Mouse (Mus musculus) limb, embryonic 11.5 days (tissue): ENCODE measurements at regions not wholly inside any gene's neighbourhood (a gene's known extent, or its start where the extent isn't known, plus 50 kb on each side); places are given as distances from the start of the nearest gene placed in this dataset.

ENCODE experiments used
- ATAC-seq: fragments of 200-750 bp; cut with Nextera tagmentation; 2 replicates; pipeline ENCODE4 v1.8.0; 2017; ENCODE audit warnings: low read depth; ENCODE audit not compliant: insufficient number of reproducible peaks, low FRiP score, low TSS enrichment
- DNase-seq: peaks from one replicate; pipeline ENCODE4 v3.0.0-alpha.2; 2015; ENCODE audit warnings: low spot score
- H3K27ac ChIP-seq: fragments of 300-500 bp; sonication (generic); replicated peaks from 2 replicates; pipeline ENCODE4 v1.5.1; 2014; ENCODE audit warnings: low read depth, mild to moderate bottlenecking, low read length
- H3K27me3 ChIP-seq: fragments of 300-500 bp; sonication (generic); 2 replicates; pipeline ENCODE4 v1.6.1; 2014; ENCODE audit warnings: mild to moderate bottlenecking, low read length, mixed read lengths; ENCODE audit not compliant: control insufficient read depth, insufficient read depth
- H3K36me3 ChIP-seq: fragments of 300-500 bp; sonication (generic); 2 replicates; pipeline ENCODE4 v1.6.1; 2014; ENCODE audit warnings: mild to moderate bottlenecking, low read length, moderate library complexity, mixed read lengths; ENCODE audit not compliant: control insufficient read depth, insufficient read depth
- H3K4me1 ChIP-seq: fragments of 300-500 bp; sonication (generic); 2 replicates; pipeline ENCODE4 v1.6.1; 2014; ENCODE audit warnings: low read length, mixed read lengths; ENCODE audit not compliant: control insufficient read depth, insufficient read depth
- H3K4me2 ChIP-seq: fragments of 300-500 bp; sonication (generic); 2 replicates; pipeline ENCODE4 v1.6.1; 2014; ENCODE audit warnings: low read depth, mild to moderate bottlenecking, moderate library complexity; ENCODE audit not compliant: severe bottlenecking
- H3K4me3 ChIP-seq: fragments of 300-500 bp; sonication (generic); 2 replicates; pipeline ENCODE4 v1.5.1; 2014; ENCODE audit warnings: low read depth, low read length
- H3K9ac ChIP-seq: fragments of 300-500 bp; sonication (generic); 2 replicates; pipeline ENCODE4 v1.6.1; 2014; ENCODE audit warnings: mild to moderate bottlenecking, low read length
- H3K9me3 ChIP-seq: fragments of 300-500 bp; sonication (generic); 2 replicates; pipeline ENCODE4 v1.6.1; 2016; ENCODE audit warnings: low read length; ENCODE audit not compliant: control insufficient read depth
- WGBS: fragments of 180-500 bp; shearing (Covaris S2); extraction: QIAGEN DNeasy Blood & Tissue Kit; methylation state at CpG from one replicate; pipeline ENCODE4 v1.1.7; 2014; 5-methylcytosine and 5-hydroxymethylcytosine counted together

DNA sequence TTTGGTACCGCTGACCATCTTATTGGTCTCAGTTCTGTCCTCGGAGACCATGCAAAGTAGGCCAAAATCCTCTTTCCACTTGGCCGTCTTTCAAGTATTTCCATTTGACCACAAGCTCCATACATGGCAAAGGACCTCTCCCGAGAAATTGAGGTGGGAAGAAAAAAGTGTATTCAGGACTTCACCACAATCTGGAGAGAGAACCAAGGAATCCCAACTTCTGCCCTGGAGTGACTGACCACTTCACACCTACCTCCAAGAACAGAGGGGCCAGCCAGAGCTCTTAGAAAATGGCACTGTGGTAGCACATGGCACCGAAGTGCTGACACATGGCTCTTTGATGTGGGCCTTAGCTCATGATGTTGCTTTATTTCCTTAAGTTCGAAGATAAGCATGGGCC is 105.9 kb upstream of the Bcl6 start:
- no peak overlapping the region for H3K27ac ChIP-seq
- no peak overlapping the region for H3K4me3 ChIP-seq
- H3K27me3 ChIP-seq = no peaks in the 10 kb centered on the region
- no peak for ATAC-seq
- no peaks in the 10 kb centered on the region for H3K36me3 ChIP-seq
- H3K4me1 ChIP-seq = no peaks in the 10 kb centered on the region
- H3K9ac ChIP-seq = no peak overlapping the region
- no peaks in the 10 kb centered on the region for H3K9me3 ChIP-seq
- 84% methylated on average over 6 of the region's 6 CpGs for WGBS
- no peak overlapping the region for H3K4me2 ChIP-seq
- no peak for DNase-seq

DNA sequence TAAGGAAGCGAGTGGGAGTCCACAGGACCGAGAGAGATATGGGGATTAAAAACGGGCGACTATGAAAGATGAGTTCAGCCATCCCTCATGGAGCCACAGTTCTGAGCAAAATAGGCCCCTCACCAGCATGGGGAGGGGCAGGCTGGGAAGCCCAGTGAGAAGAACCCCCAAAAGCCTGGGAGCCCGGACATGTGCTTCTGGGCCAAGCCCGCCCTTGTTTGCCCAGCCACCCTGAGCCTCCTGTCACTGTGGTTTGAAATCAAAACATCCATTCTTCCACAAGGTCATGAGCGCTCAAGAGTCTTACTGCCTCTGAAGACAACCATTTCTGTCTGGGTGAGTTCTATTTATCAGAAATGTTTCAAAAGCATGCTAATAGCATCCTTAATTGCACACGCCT is 105.0 kb upstream of the Bcl6 start:
- WGBS = 92% methylated on average over 8 of the region's 8 CpGs
- no peaks in the 10 kb centered on the region for H3K36me3 ChIP-seq

DNA sequence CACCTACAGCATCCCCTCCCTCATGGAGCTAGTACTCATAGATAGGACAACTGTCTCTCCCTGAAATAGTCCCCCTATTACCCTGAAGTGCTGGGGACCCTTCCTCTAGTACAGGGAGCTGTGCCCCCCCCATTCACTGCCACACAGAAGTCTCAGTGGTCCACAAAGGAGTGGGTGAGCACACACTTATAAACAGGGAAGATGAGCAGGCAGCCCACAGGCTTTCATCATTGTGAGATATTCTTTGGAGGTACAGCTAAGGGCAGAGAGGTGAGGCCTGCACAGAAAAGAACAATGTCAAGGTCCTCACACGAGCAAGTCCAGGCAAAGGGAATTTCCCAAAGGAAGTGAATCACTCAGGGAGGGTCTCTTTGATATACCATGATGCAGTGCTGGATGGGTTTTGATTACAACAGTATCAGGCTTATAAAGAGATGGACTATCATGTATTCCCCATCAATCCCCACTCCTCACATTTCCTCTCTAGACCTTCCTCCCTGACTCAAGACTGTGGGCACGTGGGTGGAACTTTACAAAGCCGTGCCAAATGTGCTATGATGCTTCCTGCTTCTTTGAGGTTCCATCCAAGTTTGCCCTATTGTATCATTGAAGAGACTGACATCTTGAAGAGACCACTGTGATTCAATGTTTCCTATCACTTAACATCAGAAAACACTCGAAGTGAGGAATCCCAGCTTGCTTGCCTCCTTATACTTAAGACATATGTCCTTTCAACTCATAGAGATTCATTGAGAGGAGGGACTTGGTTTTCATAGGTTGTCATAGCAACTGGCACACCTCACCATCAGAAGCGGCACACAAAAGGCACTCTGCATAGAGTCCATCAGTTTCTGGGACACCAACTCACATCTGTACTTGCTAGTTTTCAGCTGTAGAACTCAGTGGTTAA is 104.2 kb upstream of the Bcl6 start:
- no peaks in the 10 kb centered on the region for H3K9me3 ChIP-seq
- no peak overlapping the region for H3K27ac ChIP-seq
- ATAC-seq = no peak
- no peaks in the 10 kb centered on the region for H3K27me3 ChIP-seq
- 85% methylated on average over 5 of the region's 5 CpGs for WGBS
- H3K4me1 ChIP-seq = no peaks in the 10 kb centered on the region
- no peak overlapping the region for H3K9ac ChIP-seq
- no peak overlapping the region for H3K4me3 ChIP-seq
- no peak for DNase-seq
- no peak overlapping the region for H3K4me2 ChIP-seq
- no peaks in the 10 kb centered on the region for H3K36me3 ChIP-seq

More for the DNA sequence above, 105.0 kb upstream of the Bcl6 start:
- DNase-seq = no peak
- Histone ChIP-seq H3K27me3 (no peaks in the 10 kb centered on the region), H3K4me2 (no peak overlapping the region), H3K4me1 (no peaks in the 10 kb centered on the region), H3K27ac (no peak overlapping the region), H3K9ac (no peak overlapping the region), H3K9me3 (no peaks in the 10 kb centered on the region), H3K4me3 (no peak overlapping the region)
- no peak for ATAC-seq

DNA sequence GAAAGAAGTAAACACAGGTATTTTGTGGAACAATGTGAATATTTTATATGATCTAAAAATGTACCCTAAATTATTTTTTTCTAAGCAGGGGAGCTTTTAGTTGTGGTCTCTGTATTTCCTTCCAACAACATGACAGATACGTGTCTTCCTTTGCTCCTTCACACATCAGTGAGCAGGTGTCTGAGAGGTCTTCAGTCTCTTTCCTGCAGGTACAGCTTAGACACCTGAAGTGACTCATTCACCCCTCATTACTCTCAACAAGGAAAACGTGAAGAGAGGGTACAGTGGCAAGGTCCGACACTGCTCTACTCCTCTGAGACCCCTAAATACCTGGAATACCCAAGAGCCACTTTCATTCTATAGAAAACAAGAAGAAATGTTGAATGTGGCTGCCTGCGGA is 103.5 kb upstream of the Bcl6 start:
- ATAC-seq (no peak), DNase-seq (no peak)
- WGBS = 81% methylated on average over 4 of the region's 4 CpGs
- Histone ChIP-seq H3K4me3 (no peak overlapping the region), H3K4me2 (no peak overlapping the region), H3K27me3 (no peaks in the 10 kb centered on the region), H3K9ac (no peak overlapping the region), H3K9me3 (no peaks in the 10 kb centered on the region), H3K27ac (no peak overlapping the region), H3K36me3 (no peaks in the 10 kb centered on the region), H3K4me1 (no peaks in the 10 kb centered on the region)

DNA sequence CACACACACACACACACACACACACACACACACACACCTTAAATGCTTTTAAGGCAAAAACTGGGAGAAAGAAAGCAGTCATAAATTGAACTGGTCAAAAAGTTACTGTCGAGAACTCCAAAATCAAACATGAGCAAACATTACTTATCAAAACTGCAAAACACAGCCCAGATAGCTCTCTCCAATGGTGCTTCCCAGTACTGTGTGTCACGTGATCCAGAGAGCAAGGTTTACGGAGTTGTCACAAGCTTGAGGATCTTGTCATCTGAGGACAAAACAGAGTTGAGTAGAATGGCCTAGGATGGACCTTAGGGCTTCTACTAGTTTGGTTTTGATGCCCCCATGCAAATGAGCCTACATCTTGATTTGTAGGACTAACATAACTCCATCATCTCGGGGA is 102.3 kb upstream of the Bcl6 start:
- WGBS = 88% methylated on average over 4 of the region's 4 CpGs
- DNase-seq = no peak
- Histone ChIP-seq H3K9me3 (no peaks in the 10 kb centered on the region), H3K4me3 (no peak overlapping the region), H3K27ac (no peak overlapping the region), H3K27me3 (no peaks in the 10 kb centered on the region), H3K36me3 (no peaks in the 10 kb centered on the region), H3K4me1 (no peaks in the 10 kb centered on the region), H3K9ac (no peak overlapping the region), H3K4me2 (no peak overlapping the region)
- ATAC-seq = no peak

DNA sequence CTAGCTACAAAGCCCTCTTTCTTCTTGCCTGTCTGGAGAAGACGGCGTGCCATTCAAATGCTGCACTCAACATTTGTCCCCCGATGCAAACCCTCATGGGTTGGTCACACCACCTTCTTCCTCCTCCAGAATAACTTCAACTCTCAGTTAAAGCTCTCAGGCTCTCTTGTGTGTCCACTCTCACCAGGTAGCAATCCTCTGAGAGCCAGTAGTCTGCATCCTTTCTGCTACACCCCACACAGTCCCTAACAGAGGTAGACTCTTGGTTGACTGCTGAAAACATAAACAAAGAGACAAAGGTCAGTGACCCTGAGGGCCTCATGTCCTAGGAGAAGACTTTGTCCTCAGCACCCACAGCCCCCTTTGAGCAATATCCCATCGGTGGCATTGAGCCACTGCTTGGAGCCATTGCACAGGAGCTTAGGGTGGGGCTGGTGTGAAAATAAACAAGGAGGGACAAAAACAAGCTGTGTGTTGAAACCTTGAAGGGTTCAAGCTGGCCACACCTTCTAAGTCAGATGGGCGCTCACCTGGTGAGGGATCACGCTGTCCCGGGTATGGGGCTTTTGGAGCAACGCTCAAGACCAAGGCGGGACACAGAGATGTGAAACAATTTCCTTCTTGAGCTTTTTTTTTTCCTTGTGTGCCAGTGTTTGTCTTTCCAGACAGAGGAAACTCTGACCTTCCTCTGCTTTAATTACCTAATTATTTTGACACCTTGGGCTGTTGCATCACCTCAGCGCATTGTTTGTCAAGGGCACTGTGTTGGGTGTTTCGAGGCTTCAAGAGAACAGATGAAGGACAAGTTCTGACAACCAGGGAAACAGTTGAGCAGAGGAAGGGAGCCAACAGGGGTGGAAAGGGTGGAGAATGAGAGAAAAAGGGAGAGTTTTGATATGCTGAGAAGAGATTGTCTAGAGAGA is 101.4 kb upstream of the Bcl6 start:
- Histone ChIP-seq H3K36me3 (no peaks in the 10 kb centered on the region), H3K27ac (no peak overlapping the region), H3K9ac (no peak overlapping the region), H3K4me2 (no peak overlapping the region), H3K27me3 (no peaks in the 10 kb centered on the region), H3K9me3 (no peaks in the 10 kb centered on the region), H3K4me3 (no peak overlapping the region), H3K4me1 (no peaks in the 10 kb centered on the region)
- WGBS = 86% methylated on average over 11 of the region's 11 CpGs
- DNase-seq = no peak
- ATAC-seq = no peak

DNA sequence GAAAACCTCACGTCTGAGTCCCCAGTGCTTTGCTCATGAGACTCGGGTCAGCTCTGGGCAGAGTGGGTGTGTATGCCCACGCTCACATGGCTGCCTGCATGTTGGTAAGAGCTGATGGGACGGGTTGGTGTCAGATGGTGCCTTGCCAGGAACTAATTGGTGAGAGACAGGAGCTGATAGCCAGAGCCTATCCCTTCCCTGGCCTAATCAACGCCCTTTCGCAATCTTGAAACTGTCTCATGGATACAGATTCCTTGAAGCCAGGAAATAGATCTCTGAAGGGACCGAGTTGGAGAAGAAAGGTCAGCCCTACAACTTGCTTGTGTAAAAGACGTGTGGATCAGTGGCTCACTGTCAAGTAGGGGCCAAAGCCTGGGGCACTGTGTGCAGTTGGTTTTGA is 95.3 kb upstream of the Bcl6 start:
- Histone ChIP-seq H3K4me1 (no peaks in the 10 kb centered on the region), H3K4me2 (no peak overlapping the region), H3K36me3 (no peaks in the 10 kb centered on the region), H3K9me3 (no peaks in the 10 kb centered on the region), H3K27me3 (no peaks in the 10 kb centered on the region), H3K4me3 (no peak overlapping the region), H3K9ac (no peak overlapping the region), H3K27ac (no peak overlapping the region)
- WGBS = 82% methylated on average over 8 of the region's 8 CpGs
- no peak for DNase-seq
- ATAC-seq = no peak

DNA sequence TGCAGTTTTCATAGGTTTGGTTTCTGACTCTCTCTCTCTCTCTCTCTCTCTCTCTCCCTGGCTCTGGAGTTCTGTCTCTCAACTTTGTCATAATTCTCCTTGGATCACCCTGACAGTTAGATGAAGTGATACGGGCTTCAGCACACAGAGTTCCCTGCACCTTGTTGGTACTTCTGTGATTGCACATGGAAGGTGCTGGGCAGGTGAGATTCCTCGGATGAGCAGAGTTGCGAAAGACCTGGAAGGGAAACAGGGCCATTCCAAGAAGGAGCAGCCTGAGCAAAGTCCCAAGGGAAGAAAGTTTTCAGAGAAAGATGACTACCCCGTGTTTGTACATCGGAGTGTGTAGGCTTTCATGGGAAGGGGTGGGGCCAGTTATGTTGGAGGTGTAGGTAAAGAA is 91.8 kb upstream of the Bcl6 start:
- WGBS = 89% methylated on average over 5 of the region's 5 CpGs
- Histone ChIP-seq H3K27me3 (no peaks in the 10 kb centered on the region), H3K36me3 (no peaks in the 10 kb centered on the region), H3K27ac (no peak overlapping the region), H3K4me2 (no peak overlapping the region), H3K9ac (no peak overlapping the region), H3K9me3 (no peaks in the 10 kb centered on the region), H3K4me1 (no peaks in the 10 kb centered on the region), H3K4me3 (no peak overlapping the region)
- no peak for ATAC-seq
- no peak for DNase-seq
